Mouse (Mus musculus): ENCODE measurements at regions not wholly inside any gene's neighbourhood (a gene's known extent, or its start where the extent isn't known, plus 50 kb on each side); places are given as distances from the start of the nearest gene placed in this dataset.
A peak's percentile ranks its signal among the peaks of the same experiment; 100 is the strongest.

GRCm38 (mm10) chr17:45240963-45241543 is 192.5 kb downstream of the Cdc5l start:
- DNase-seq (ENCODE audit: low read depth, low spot score) = no peak

- no peak for DNase-seq (ENCODE audit: low read depth, low spot score)
Measured at GRCm38 (mm10) chr17:45240545-45240944, 193.0 kb downstream of the Cdc5l start.

- no peak for DNase-seq (ENCODE audit: low read depth, low spot score)
Measured at GRCm38 (mm10) chr17:45237246-45237645, 196.3 kb downstream of the Cdc5l start.

- DNase-seq (ENCODE audit: low read depth, low spot score) = no peak
Measured at GRCm38 (mm10) chr17:45235401-45235800, 198.1 kb downstream of the Cdc5l start.

- DNase-seq (ENCODE audit: low read depth, low spot score) = no peak
Measured at GRCm38 (mm10) chr17:45232874-45233273, 200.7 kb downstream of the Cdc5l start.

GRCm38 (mm10) chr17:45227190-45227589 is 206.3 kb downstream of the Cdc5l start:
- DNase-seq (ENCODE audit: low read depth, low spot score) = no peak

GRCm38 (mm10) chr17:45226486-45226885 is 207.1 kb downstream of the Cdc5l start:
- DNase-seq (ENCODE audit: low read depth, low spot score) = no peak

- DNase-seq (ENCODE audit: low read depth, low spot score) = no peak
Measured at GRCm38 (mm10) chr17:45221625-45222024, 211.9 kb downstream of the Cdc5l start.

- DNase-seq (ENCODE audit: low read depth, low spot score) = peak; percentile 29
Measured at GRCm38 (mm10) chr17:45217126-45217525, 216.4 kb downstream of the Cdc5l start.

GRCm38 (mm10) chr17:45215067-45216049 is 218.2 kb downstream of the Cdc5l start:
- DNase-seq (ENCODE audit: low read depth, low spot score) = no peak

GRCm38 (mm10) chr17:45210984-45211383 is 222.6 kb downstream of the Cdc5l start:
- DNase-seq (ENCODE audit: low read depth, low spot score) = peak; percentile 12

GRCm38 (mm10) chr17:45209387-45209663 is 224.2 kb downstream of the Cdc5l start:
- no peak for DNase-seq (ENCODE audit: low read depth, low spot score)

GRCm38 (mm10) chr17:45208596-45209386 is 224.7 kb downstream of the Cdc5l start:
- no peak for DNase-seq (ENCODE audit: low read depth, low spot score)

GRCm38 (mm10) chr17:45195779-45196178 is 237.8 kb downstream of the Cdc5l start:
- DNase-seq (ENCODE audit: low read depth, low spot score) = no peak

- no peak for DNase-seq (ENCODE audit: low read depth, low spot score)
Measured at GRCm38 (mm10) chr17:45194786-45195281, 238.7 kb downstream of the Cdc5l start.

- no peak for DNase-seq (ENCODE audit: low read depth, low spot score)
Measured at GRCm38 (mm10) chr17:45193456-45194025, 240.0 kb downstream of the Cdc5l start.

GRCm38 (mm10) chr17:45187402-45187801 is 246.1 kb downstream of the Cdc5l start:
- no peak for DNase-seq (ENCODE audit: low read depth, low spot score)

GRCm38 (mm10) chr17:45176340-45176739 is 257.2 kb downstream of the Cdc5l start:
- no peak for DNase-seq (ENCODE audit: low read depth, low spot score)

GRCm38 (mm10) chr17:45169257-45169994 is 264.1 kb downstream of the Cdc5l start:
- DNase-seq (ENCODE audit: low read depth, low spot score) = no peak

Data from CD4-positive, CD25-positive, alpha-beta regulatory T cell, adult 2 months (primary cell).